Mouse (Mus musculus) B cell, adult 2 months (primary cell): Measurements from ENCODE around the gene Ap3s2.

Source experiments
- DNase-seq, 2 experiments: peaks; one replicate each; pipeline ENCODE4 v3.0.0; 2022

Ap3s2 gene

GRCm38 (mm10) chr7:79920344-79920983 lies at the start of gene Ap3s2:
Ap3s2 (minus strand) TSS chr7:79920649.
- peak; percentile 87 to 89 for DNase-seq

- DNase-seq = no peak
These were observed 47.9 kb upstream of the Ap3s2 start for GRCm38 (mm10) chr7:79968326-79968725.

GRCm38 (mm10) chr7:79961600-79961999 lies 41.2 kb upstream of the Ap3s2 start:
- DNase-seq = no peak

GRCm38 (mm10) chr7:79956131-79956530 lies 35.7 kb upstream of the Ap3s2 start:
- no peak for DNase-seq

- no peak for DNase-seq
These were observed 34.4 kb upstream of the Ap3s2 start for GRCm38 (mm10) chr7:79954890-79955289.

- no peak for DNase-seq
These were observed 30.6 kb upstream of the Ap3s2 start for GRCm38 (mm10) chr7:79951038-79951437.

GRCm38 (mm10) chr7:79950236-79950635 lies 29.8 kb upstream of the Ap3s2 start:
- no peak for DNase-seq

GRCm38 (mm10) chr7:79935511-79936205 lies 15.2 kb upstream of the Ap3s2 start:
- peak in 1 of 2 experiments; percentile 9 for DNase-seq

- no peak for DNase-seq
These were observed 14.5 kb upstream of the Ap3s2 start, which contains the start of gene Arpin for GRCm38 (mm10) chr7:79934862-79935510. Arpin (minus strand) TSS chr7:79935359.

GRCm38 (mm10) chr7:79934461-79934860 lies 14.0 kb upstream of the Ap3s2 start:
- no peak for DNase-seq

- DNase-seq = no peak
These were observed 8.1 kb upstream of the Ap3s2 start for GRCm38 (mm10) chr7:79928516-79929052.

GRCm38 (mm10) chr7:79914556-79914955 lies 5.9 kb downstream of the Ap3s2 start:
- peak; percentile 5 to 14 for DNase-seq

- DNase-seq = no peak
These were observed 13.1 kb downstream of the Ap3s2 start for GRCm38 (mm10) chr7:79907356-79907755.

- DNase-seq = no peak
These were observed 13.5 kb downstream of the Ap3s2 start for GRCm38 (mm10) chr7:79906914-79907313.

GRCm38 (mm10) chr7:79905193-79905592 lies 15.3 kb downstream of the Ap3s2 start:
- DNase-seq = no peak

- DNase-seq = no peak
These were observed 17.2 kb downstream of the Ap3s2 start for GRCm38 (mm10) chr7:79903160-79903792.

GRCm38 (mm10) chr7:79900753-79901152 lies 19.7 kb downstream of the Ap3s2 start:
- no peak for DNase-seq

- no peak for DNase-seq
These were observed 25.2 kb downstream of the Ap3s2 start for GRCm38 (mm10) chr7:79895225-79895624.

- DNase-seq = no peak
These were observed 25.7 kb downstream of the Ap3s2 start for GRCm38 (mm10) chr7:79894790-79895189.

- DNase-seq = no peak
These were observed 27.6 kb downstream of the Ap3s2 start for GRCm38 (mm10) chr7:79892576-79893428.

GRCm38 (mm10) chr7:79890436-79891221 lies 29.8 kb downstream of the Ap3s2 start:
- DNase-seq = no peak
